Mouse (Mus musculus) fibroblast of lung, adult 2 months (primary cell): ENCODE measurements at regions not wholly inside any gene's neighbourhood (a gene's known extent, or its start where the extent isn't known, plus 50 kb on each side); places are given as distances from the start of the nearest gene placed in this dataset.
"Not testable (repeated sequence)": the region's sequence is repeated elsewhere in the genome, so short reads cannot be mapped to it uniquely, and the experiment has no call there.

Source experiments
- DNase-seq: peaks from one replicate; pipeline ENCODE4 v3.0.0-alpha.2; 2011; ENCODE audit warnings: low read depth

GRCm38 (mm10) chr9:15420677-15421076, 63.1 kb upstream of the Cep295 start:
- no peak for DNase-seq

- no peak for DNase-seq
Observed at GRCm38 (mm10) chr9:15421864-15422263, 64.3 kb upstream of the Cep295 start.

- not testable (repeated sequence) for DNase-seq
Observed at GRCm38 (mm10) chr9:15434279-15434678, 59.0 kb upstream of the Smco4 start.

- peak; percentile 16 for DNase-seq
Observed at GRCm38 (mm10) chr9:15439319-15439980, 53.8 kb upstream of the Smco4 start.

- no peak for DNase-seq
Observed at GRCm38 (mm10) chr9:15442131-15442530, 51.1 kb upstream of the Smco4 start.
